Mouse (Mus musculus) MEL (cell line): Measurements from ENCODE around the gene Mecom.

Source experiments
- BHLHE40 ChIP-seq: IDR thresholded peaks from 2 replicates; pipeline ENCODE4 v1.6.1; 2012; ENCODE audit warnings: low read depth, mild to moderate bottlenecking, inconsistent platforms, low read length, improper control_type of control experiment, borderline replicate concordance
- EP300 ChIP-seq, 2 experiments: IDR thresholded peaks; 2 replicates each; pipeline ENCODE4 v1.6.1; 2011; ENCODE audit warnings: improper control_type of control experiment in 2 of 2, low read length in 2 of 2, low read depth in 1 of 2, mild to moderate bottlenecking in 1 of 2
- JUND ChIP-seq: IDR thresholded peaks from 2 replicates; pipeline ENCODE4 v1.6.1; 2011; ENCODE audit warnings: low read depth, mild to moderate bottlenecking, improper control_type of control experiment, low read length
- MAFK ChIP-seq: IDR thresholded peaks from 2 replicates; pipeline ENCODE4 v1.6.1; 2011; ENCODE audit warnings: low read depth, mild to moderate bottlenecking, low read length, improper control_type of control experiment, borderline replicate concordance
- MAZ ChIP-seq: IDR thresholded peaks from 2 replicates; pipeline ENCODE4 v1.6.1; 2012; ENCODE audit warnings: low read depth, mild to moderate bottlenecking, inconsistent platforms, low read length, improper control_type of control experiment
- NELFE ChIP-seq: IDR thresholded peaks from 2 replicates; pipeline ENCODE4 v1.6.1; 2011; ENCODE audit warnings: low read depth, low read length, improper control_type of control experiment
- POLR2A ChIP-seq, 2 experiments: IDR thresholded peaks; 2 replicates each; pipeline ENCODE4 v1.6.1; 2011 to 2012; ENCODE audit warnings: low read length in 2 of 2, mild to moderate bottlenecking in 2 of 2, control low read depth in 1 of 2, improper control_type of control experiment in 1 of 2, low read depth in 1 of 2, moderate library complexity in 1 of 2; ENCODE audit not compliant: control insufficient read depth in 1 of 2, insufficient read depth in 1 of 2, poor library complexity in 1 of 2
- RCOR1 ChIP-seq: IDR thresholded peaks from 2 replicates; pipeline ENCODE4 v1.6.1; 2012; ENCODE audit warnings: low read depth, mild to moderate bottlenecking, inconsistent platforms, low read length, improper control_type of control experiment
- TAL1 ChIP-seq: IDR thresholded peaks from 2 replicates; pipeline ENCODE4 v1.6.1; 2012; ENCODE audit warnings: mild to moderate bottlenecking, inconsistent platforms, low read length, moderate library complexity, mixed read lengths
- TCF12 ChIP-seq: IDR thresholded peaks from 2 replicates; pipeline ENCODE4 v1.6.1; 2014; ENCODE audit warnings: low read depth, mild to moderate bottlenecking, inconsistent platforms, low read length, improper control_type of control experiment, moderate library complexity
- ZC3H11A ChIP-seq: IDR thresholded peaks from 2 replicates; pipeline ENCODE4 v1.6.1; 2012; ENCODE audit warnings: low read depth, mild to moderate bottlenecking, inconsistent platforms, low read length, improper control_type of control experiment
- ZMIZ1 ChIP-seq: IDR thresholded peaks from 2 replicates; pipeline ENCODE4 v1.6.1; 2012; ENCODE audit warnings: low read depth, mild to moderate bottlenecking, inconsistent platforms, low read length, improper control_type of control experiment, moderate library complexity

DNA sequence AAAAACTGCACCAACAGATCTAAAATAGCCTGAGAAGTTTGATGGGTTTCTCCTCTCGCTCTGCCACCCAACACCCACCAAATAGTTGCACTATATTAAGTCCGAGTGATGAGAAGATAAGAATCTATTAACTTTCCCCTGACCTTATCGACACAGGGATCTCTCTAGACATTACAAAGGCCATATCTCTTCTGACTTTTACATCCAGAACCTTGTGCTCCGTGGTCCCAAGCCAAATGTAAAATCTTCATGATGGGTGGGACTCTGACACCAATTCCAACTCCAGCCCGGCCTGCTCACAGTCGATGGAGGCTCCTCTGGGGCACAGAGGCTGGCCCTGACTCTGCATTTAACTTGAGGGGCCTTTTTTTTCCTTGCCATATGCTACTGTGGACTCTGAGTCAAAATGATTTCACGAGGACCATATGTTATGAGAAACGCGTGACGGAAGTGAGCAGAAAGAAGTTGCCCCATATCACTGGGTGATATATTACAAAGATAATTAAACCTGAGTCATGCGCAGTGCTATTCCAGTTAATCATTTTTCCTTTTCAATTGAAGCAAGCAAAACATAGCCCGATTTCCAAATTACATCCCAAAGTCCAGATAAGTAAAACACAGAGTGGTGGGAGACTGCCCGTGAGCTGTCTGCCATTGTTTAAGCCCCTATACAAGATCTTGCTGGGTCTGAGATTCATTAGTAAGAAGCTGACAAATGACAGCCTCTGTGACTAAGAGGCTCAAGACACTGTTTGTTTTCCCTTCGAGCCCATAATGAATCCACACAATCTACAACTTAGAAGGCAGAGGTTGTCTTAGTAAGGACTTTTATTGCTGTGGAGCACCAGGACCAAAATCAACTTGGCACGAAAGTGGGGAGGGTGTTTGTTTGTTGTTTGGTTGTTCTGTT is 94.0 kb downstream of the Mecom start:
- TF ChIP-seq MAZ (no peak), MAFK (no peak), ZC3H11A (no peak), EP300 (IDR thresholded peaks at IDR 0.05; ENCODE audit: low read depth in 1 of 2, low read length in 2 of 2) (no peak), JUND (no peak), POLR2A (IDR thresholded peaks at IDR 0.05; ENCODE audit: control insufficient read depth in 1 of 2, insufficient read depth in 1 of 2, low read depth in 1 of 2, low read length in 2 of 2, poor library complexity in 1 of 2) (no peak), TAL1 (no peak), BHLHE40 (no peak), ZMIZ1 (no peak), NELFE (no peak), TCF12 (no peak), RCOR1 (no peak)
